Mouse (Mus musculus) ES-Bruce4 (cell line): Measurements from ENCODE around the gene Prlr. TPM values are rescaled to one million over a fixed set of nuclear protein-coding genes. Genes with fewer than 3 reads are reported as not detected.

Experiments
- H3K27ac ChIP-seq: 2 replicates; pipeline ENCODE4 v1.5.1; 2012; ENCODE audit warnings: low read length, inconsistent platforms; ENCODE audit not compliant: insufficient read depth
- H3K27me3 ChIP-seq: 2 replicates; pipeline ENCODE4 v1.6.1; 2012; ENCODE audit warnings: mild to moderate bottlenecking, low read length, inconsistent platforms; ENCODE audit not compliant: control insufficient read depth, poor library complexity, insufficient read depth, severe bottlenecking
- H3K36me3 ChIP-seq: 2 replicates; pipeline ENCODE4 v1.6.1; 2012; ENCODE audit warnings: inconsistent platforms, mild to moderate bottlenecking, low read length, moderate library complexity; ENCODE audit not compliant: control insufficient read depth, poor library complexity, insufficient read depth, severe bottlenecking
- H3K4me1 ChIP-seq: one replicate; pipeline ENCODE4 v1.8.1; 2011; ENCODE audit warnings: low read length; ENCODE audit not compliant: control insufficient read depth, insufficient read depth
- H3K4me3 ChIP-seq: 2 replicates; pipeline ENCODE4 v1.5.1; 2011; ENCODE audit warnings: low read depth, mild to moderate bottlenecking, low read length
- H3K9ac ChIP-seq: 2 replicates; pipeline ENCODE4 v1.6.1; 2012; ENCODE audit warnings: low read depth, mild to moderate bottlenecking, inconsistent platforms; ENCODE audit not compliant: poor library complexity, severe bottlenecking
- H3K9me3 ChIP-seq: replicated peaks from 2 replicates; pipeline ENCODE4 v1.6.1; 2012; ENCODE audit warnings: mild to moderate bottlenecking, low read length, inconsistent platforms; ENCODE audit not compliant: control insufficient read depth, poor library complexity, insufficient read depth, severe bottlenecking
- CTCF ChIP-seq: IDR thresholded peaks from one replicate; pipeline ENCODE4 v1.8.1; 2011; ENCODE audit warnings: low read depth, low read length
- EP300 ChIP-seq: IDR thresholded peaks from 2 replicates; pipeline ENCODE4 v1.6.1; 2011; ENCODE audit warnings: low read depth, low read length; ENCODE audit not compliant: insufficient read depth
- POLR2A ChIP-seq: IDR thresholded peaks from one replicate; pipeline ENCODE4 v1.8.1; 2011; ENCODE audit warnings: low read length; ENCODE audit not compliant: insufficient read depth
- polyA plus RNA-seq: library from polyadenylated mRNA; stranded (reverse); fragments of >200 nt; gene quantifications from 2 replicates; pipeline ENCODE4 v1.2.4, GENCODE M21; 2011; ENCODE audit warnings: low read depth; ENCODE audit not compliant: missing spikeins, insufficient read depth, insufficient read length

Prlr gene
- polyA plus RNA-seq, 1 experiment: 2.6 TPM

DNA sequence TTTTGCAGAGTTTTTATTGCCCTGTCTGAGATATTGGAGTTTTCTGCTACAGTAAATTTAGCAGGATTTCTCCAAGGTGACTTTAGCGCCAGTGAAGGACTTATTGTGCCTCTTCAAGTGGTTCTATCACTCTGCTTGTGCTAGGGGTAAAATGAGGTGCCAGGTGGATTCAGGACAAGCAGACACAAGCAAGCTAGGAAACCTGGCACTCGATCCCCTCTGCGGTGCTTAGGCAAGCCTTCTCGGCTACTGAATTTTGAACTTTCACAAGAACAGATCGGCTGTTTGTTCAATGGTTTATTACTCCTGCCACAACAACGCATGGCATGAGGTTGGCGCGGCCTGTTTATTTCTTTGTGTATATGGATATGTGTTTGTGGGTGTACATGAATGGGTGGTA is 61.4 kb downstream of the Prlr start:
- H3K27me3 ChIP-seq: no peaks in the 10 kb centered on the region
- TF ChIP-seq CTCF: no peak
- TF ChIP-seq POLR2A: no peak
- TF ChIP-seq EP300: no peak

DNA sequence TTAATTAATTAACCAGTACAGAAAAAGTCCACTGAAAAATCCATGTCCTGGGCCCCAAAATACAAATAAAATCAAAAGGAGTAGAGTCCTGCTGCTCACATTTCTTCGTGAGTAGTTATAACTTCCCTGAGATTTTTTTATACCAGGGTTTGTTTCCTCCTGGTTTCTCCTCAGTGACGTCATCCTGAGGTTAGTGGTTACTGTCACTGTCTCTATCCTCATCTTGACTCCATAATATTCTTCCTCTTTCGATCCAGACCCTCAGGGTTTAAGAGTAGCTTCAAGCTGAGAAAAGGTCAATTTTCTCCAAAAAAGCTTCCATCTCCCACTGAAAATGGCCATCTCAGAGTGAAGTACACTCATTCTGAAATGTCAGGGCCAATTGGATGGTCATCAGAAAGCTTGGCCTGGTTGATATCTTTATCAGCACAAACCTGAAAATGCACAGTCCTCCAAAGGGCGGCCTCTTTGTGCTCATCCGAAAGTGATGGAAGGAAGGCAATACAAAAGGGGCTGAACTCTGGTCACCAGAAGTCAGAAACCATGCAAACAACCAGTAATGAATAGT is 63.3 kb downstream of the Prlr start:
- Histone ChIP-seq H3K27ac (no peak overlapping the region), H3K9me3 (no peaks in the 10 kb centered on the region), H3K4me3 (no peak overlapping the region), H3K36me3 (no peaks in the 10 kb centered on the region), H3K4me1 (no peaks in the 10 kb centered on the region), H3K27me3 (no peaks in the 10 kb centered on the region), H3K9ac (no peak overlapping the region)
- no peak for TF ChIP-seq EP300
- no peak for TF ChIP-seq CTCF
- TF ChIP-seq POLR2A: no peak

More for the DNA sequence above, 61.4 kb downstream of the Prlr start:
- Histone ChIP-seq H3K9me3 (no peaks in the 10 kb centered on the region), H3K4me1 (no peaks in the 10 kb centered on the region), H3K36me3 (no peaks in the 10 kb centered on the region), H3K27ac (no peak overlapping the region), H3K9ac (no peak overlapping the region), H3K4me3 (no peak overlapping the region)

DNA sequence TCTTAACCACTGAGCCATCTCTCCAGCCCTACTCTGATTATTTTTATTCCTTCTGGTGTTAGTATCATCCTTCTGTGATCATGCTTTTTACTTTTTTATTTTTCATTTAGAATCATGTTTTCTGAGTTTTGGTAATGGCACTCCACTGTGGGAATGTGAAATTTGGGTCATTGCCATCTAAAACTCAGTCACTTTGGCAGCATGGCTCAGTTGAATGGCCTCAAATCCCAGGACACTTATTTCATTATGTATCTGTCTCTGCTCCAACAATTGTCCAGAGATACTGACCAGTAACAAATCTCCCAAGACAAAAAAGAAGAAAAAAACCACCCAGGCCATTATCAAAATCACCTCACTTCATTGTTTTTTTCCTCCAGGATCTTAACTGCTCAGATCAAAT is 65.2 kb downstream of the Prlr start:
- H3K4me1 ChIP-seq: no peaks in the 10 kb centered on the region
- no peak overlapping the region for H3K27ac ChIP-seq
- no peaks in the 10 kb centered on the region for H3K27me3 ChIP-seq
- no peaks in the 10 kb centered on the region for H3K9me3 ChIP-seq
- H3K36me3 ChIP-seq: no peaks in the 10 kb centered on the region
- TF ChIP-seq EP300 (no peak), POLR2A (no peak), CTCF (no peak)
- H3K4me3 ChIP-seq: no peak overlapping the region
- no peak overlapping the region for H3K9ac ChIP-seq

DNA sequence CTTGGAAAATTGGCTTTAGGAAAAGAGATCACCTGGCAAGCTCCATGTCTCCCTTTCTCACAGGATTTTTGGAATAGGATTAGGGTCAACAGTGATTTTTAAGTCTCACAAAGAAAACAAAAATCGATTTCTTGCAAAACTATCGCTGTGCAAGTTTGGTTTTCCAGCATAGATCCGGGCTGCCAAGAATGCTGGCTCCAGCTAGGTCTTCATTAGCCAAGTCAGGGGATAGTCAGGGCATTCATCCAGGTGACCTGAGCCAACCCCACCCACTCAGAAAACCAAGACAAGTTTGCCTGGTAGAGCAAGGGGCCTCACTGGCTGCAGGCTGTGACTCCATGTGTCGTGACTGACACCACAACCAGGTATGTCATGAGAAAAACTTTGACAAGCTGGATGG is 72.2 kb downstream of the Prlr start:
- no peak overlapping the region for H3K9ac ChIP-seq
- no peaks in the 10 kb centered on the region for H3K27me3 ChIP-seq
- H3K27ac ChIP-seq: no peak overlapping the region
- TF ChIP-seq POLR2A: no peak
- TF ChIP-seq EP300: no peak
- no peak for TF ChIP-seq CTCF
- no peaks in the 10 kb centered on the region for H3K9me3 ChIP-seq
- no peaks in the 10 kb centered on the region for H3K36me3 ChIP-seq
- H3K4me1 ChIP-seq: no peaks in the 10 kb centered on the region
- no peak overlapping the region for H3K4me3 ChIP-seq

DNA sequence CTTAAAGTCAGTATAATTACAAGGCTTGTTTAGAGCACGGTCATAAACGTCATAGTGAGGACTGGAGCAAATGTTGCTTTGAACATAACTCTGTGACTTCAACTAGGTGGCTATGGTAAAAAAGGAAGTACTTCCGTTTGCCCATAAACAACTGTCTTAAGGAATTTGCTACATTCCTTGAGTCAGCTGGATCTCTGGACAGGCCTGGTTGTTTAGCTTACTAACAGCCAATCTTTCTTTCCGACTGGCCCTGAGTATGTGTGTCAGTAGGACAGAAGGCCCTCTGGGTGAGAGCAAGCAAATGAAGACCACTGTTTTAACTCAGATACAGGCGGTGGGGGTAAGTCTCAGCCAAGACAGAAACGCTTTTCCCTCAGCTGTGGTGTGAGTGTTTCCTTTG is 73.7 kb downstream of the Prlr start:
- no peaks in the 10 kb centered on the region for H3K36me3 ChIP-seq
- no peak overlapping the region for H3K27ac ChIP-seq
- TF ChIP-seq CTCF: no peak
- no peak for TF ChIP-seq POLR2A
- TF ChIP-seq EP300: no peak
- H3K9ac ChIP-seq: no peak overlapping the region
- no peak overlapping the region for H3K4me3 ChIP-seq
- H3K4me1 ChIP-seq: no peaks in the 10 kb centered on the region
- no peaks in the 10 kb centered on the region for H3K9me3 ChIP-seq
- no peaks in the 10 kb centered on the region for H3K27me3 ChIP-seq

DNA sequence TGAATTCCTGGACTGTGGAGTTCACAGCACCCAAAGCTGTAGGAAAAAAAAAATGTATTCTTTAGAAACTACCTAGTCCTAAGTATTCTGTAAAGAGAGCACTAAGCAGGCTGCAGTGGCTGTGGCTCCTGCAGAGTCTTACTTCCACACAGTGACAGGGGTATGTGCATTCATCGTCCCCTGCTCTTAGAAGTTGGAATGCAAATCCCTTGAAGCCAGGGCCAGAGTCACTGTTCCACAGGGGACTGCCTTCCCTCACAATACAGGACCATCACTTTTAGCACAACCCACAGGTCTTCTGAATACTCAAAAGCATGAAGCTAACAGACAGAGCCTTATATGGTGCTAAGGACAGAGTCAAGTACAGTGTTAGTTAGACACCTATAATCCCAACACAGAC is 75.5 kb downstream of the Prlr start:
- H3K9ac ChIP-seq: no peak overlapping the region
- no peak overlapping the region for H3K27ac ChIP-seq
- H3K27me3 ChIP-seq: no peaks in the 10 kb centered on the region
- no peaks in the 10 kb centered on the region for H3K9me3 ChIP-seq
- TF ChIP-seq EP300: no peak
- no peak for TF ChIP-seq POLR2A
- TF ChIP-seq CTCF: no peak
- H3K4me1 ChIP-seq: no peaks in the 10 kb centered on the region
- H3K36me3 ChIP-seq: no peaks in the 10 kb centered on the region
- no peak overlapping the region for H3K4me3 ChIP-seq
